Mouse (Mus musculus) intestine, embryonic 16.5 days (tissue): ENCODE results near the gene Gm49387. TPM values are rescaled to one million over a fixed set of nuclear protein-coding genes. Genes with fewer than 3 reads are reported as not detected.
A peak's percentile ranks its signal among the peaks of the same experiment; 100 is the strongest.

Experiments
- ATAC-seq: fragments of 200-750 bp; cut with Nextera tagmentation; 2 replicates; pipeline ENCODE4 v1.8.0; 2017; ENCODE audit warnings: moderate TSS enrichment, moderate library complexity
- H3K27ac ChIP-seq: fragments of 300-500 bp; sonication (generic); 2 replicates; pipeline ENCODE4 v1.5.1; 2014; ENCODE audit warnings: mild to moderate bottlenecking, low read length
- H3K27me3 ChIP-seq: fragments of 300-500 bp; sonication (generic); replicated peaks from 2 replicates; pipeline ENCODE4 v1.6.1; 2014; ENCODE audit warnings: low read length, control low read depth, mixed read lengths; ENCODE audit not compliant: control insufficient read depth, insufficient read depth
- H3K36me3 ChIP-seq: fragments of 300-500 bp; sonication (generic); 2 replicates; pipeline ENCODE4 v1.6.1; 2014; ENCODE audit warnings: low read length, control low read depth; ENCODE audit not compliant: control insufficient read depth, insufficient read depth
- H3K4me1 ChIP-seq: fragments of 300-500 bp; sonication (generic); 2 replicates; pipeline ENCODE4 v1.6.1; 2014; ENCODE audit warnings: low read length, control low read depth, mixed read lengths; ENCODE audit not compliant: control insufficient read depth, insufficient read depth
- H3K4me2 ChIP-seq: fragments of 300-500 bp; sonication (generic); 2 replicates; pipeline ENCODE4 v1.6.1; 2014; ENCODE audit warnings: low read depth, low read length, control low read depth
- H3K4me3 ChIP-seq: fragments of 300-500 bp; sonication (generic); 2 replicates; pipeline ENCODE4 v1.5.1; 2014; ENCODE audit warnings: mild to moderate bottlenecking, low read length
- H3K9ac ChIP-seq: fragments of 300-500 bp; sonication (generic); 2 replicates; pipeline ENCODE4 v1.6.1; 2014; ENCODE audit warnings: low read depth, low read length
- H3K9me3 ChIP-seq: fragments of 300-500 bp; sonication (generic); 2 replicates; pipeline ENCODE4 v1.6.1; 2016; ENCODE audit warnings: low read length, control low read depth; ENCODE audit not compliant: control insufficient read depth
- WGBS: fragments of 180-500 bp; shearing (Covaris S2); extraction: QIAGEN DNeasy Blood & Tissue Kit; methylation state at CpG from one replicate; pipeline ENCODE4 v1.1.7; 2014; 5-methylcytosine and 5-hydroxymethylcytosine counted together
- polyA plus RNA-seq: library from polyadenylated mRNA; unstranded; fragments of >200 nt; fragmentation: Nextera tagmentation; extraction: Ambion mirVana; gene quantifications from 2 replicates; pipeline ENCODE4 v1.2.1, GENCODE M21; 2015

Gene Gm49387
- polyA plus RNA-seq, 1 experiment from 2014 or later, result 4.3 TPM

- Histone ChIP-seq H3K27me3 (no peaks in the 10 kb centered on the region), H3K9me3 (no peaks in the 10 kb centered on the region), H3K9ac (no peak overlapping the region), H3K27ac (0 out of 2 replicates have a peak overlapping the region, but pooled peaks have one; percentile 20), H3K4me1 (peaks cover 7% of the 10 kb centered on the region; the same call in 1 of the 2 replicates), H3K4me2 (no peak overlapping the region), H3K4me3 (no peak overlapping the region), H3K36me3 (no peaks in the 10 kb centered on the region)
- 76% methylated on average over 3 of the region's 3 CpGs for WGBS
- ATAC-seq, result peak; percentile 47
These were observed 4.4 kb upstream of the Gm49387 start for GRCm38 (mm10) chr14:31644931-31645547.

- Histone ChIP-seq H3K4me1 (peaks cover 7% of the 10 kb centered on the region; the same call in 1 of the 2 replicates), H3K4me3 (no peak overlapping the region), H3K9ac (no peak overlapping the region), H3K27ac (peak overlapping the region; percentile 75), H3K27me3 (no peaks in the 10 kb centered on the region), H3K36me3 (no peaks in the 10 kb centered on the region), H3K4me2 (no peak overlapping the region), H3K9me3 (no peaks in the 10 kb centered on the region)
- WGBS, result 90% methylated on average over 5 of the region's 5 CpGs
- ATAC-seq, result no peak
These were observed 3.6 kb upstream of the Gm49387 start for GRCm38 (mm10) chr14:31644183-31644830.

DNA sequence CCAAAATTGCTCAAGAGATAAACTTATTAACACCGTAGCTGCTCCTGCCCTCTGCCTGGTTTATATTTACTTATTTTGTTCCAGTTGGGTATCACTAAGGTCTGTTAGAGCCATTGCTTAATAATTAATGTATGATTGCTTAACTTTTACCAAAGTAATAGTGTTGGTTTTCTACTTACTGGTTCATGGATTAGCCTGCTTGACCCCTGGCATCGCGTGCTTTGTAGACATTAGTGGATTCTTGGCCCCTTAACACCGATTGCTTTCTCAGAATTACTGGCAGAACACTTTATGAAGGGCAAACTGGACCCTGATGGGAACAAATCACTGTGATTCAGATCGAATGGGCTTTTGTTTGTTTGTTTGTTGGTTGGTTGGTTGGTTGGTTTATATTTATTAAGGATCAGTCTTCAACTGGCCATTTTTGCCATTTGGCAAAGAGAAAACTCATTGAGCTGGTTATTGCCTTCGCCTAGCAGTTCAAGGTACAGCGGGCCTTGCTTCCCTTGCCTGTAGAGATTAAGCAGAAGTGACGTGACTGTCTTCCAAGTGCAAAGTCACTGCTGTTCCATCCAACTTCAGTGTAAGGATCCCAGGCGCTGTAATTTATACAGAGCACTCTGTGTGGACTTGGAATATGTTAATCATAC lies 953 bp upstream of the Gm49387 start:
- Histone ChIP-seq H3K36me3 (no peaks in the 10 kb centered on the region), H3K4me2 (peak overlapping the region; percentile 74), H3K9ac (peak overlapping the region; percentile 71), H3K9me3 (no peaks in the 10 kb centered on the region), H3K27me3 (no peaks in the 10 kb centered on the region), H3K4me3 (peak overlapping the region; percentile 71), H3K4me1 (peaks cover 4% of the 10 kb centered on the region; the same call in 1 of the 2 replicates), H3K27ac (peak overlapping the region; percentile 90)
- 54% methylated on average over 9 of the region's 9 CpGs for WGBS
- ATAC-seq, result 0 out of 2 replicates have a peak, but pooled peaks have one; percentile 0

GRCm38 (mm10) chr14:31640890-31641505 lies 320 bp upstream of the Gm49387 start, which contains the start of the genes Btd and Hacl1:
Gene Btd, plus strand, starts transcription at chr14:31641028.
Gene Hacl1, minus strand, starts transcription at chr14:31641286.
- Histone ChIP-seq H3K9me3 (no peaks in the 10 kb centered on the region), H3K4me2 (peak within 1 kb of the TSS; percentile 80), H3K9ac (peak within 1 kb of the TSS; percentile 71), H3K4me1 (peaks cover 4% of the 10 kb centered on the region; the same call in 1 of the 2 replicates), H3K4me3 (peak within 1 kb of the TSS; percentile 71), H3K36me3 (no peaks in the 10 kb centered on the region), H3K27me3 (no peaks in the 10 kb centered on the region), H3K27ac (peak within 1 kb of the TSS; percentile 90)
- WGBS, result 0% methylated on average over 30 of the region's 30 CpGs
- ATAC-seq, result peak; percentile 97

DNA sequence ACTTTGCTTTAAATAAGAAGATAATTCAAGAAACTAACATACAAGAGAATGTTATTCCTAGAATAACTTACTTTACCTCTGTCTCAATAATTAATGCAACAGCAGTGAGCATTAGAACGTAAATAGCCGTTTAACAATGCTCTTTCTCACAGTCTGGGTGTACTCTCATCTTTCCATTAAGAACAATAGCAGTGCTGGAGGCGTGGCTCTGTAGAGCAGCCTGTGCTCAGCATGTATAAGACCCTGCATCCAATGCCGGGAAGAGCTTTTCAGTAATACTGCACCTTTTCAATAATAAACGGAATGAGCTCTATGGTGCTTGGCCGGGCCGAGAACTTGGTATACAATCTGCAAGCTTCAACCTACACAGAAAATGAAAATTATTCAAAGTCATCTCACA lies 10.0 kb downstream of the Gm49387 start:
- Histone ChIP-seq H3K4me3 (no peak overlapping the region), H3K9me3 (no peaks in the 10 kb centered on the region), H3K9ac (no peak overlapping the region), H3K4me2 (no peak overlapping the region), H3K36me3 (no peaks in the 10 kb centered on the region), H3K4me1 (no peaks in the 10 kb centered on the region), H3K27me3 (no peaks in the 10 kb centered on the region), H3K27ac (no peak overlapping the region)
- WGBS, result 75% methylated on average over 7 of the region's 7 CpGs
- no peak for ATAC-seq

DNA sequence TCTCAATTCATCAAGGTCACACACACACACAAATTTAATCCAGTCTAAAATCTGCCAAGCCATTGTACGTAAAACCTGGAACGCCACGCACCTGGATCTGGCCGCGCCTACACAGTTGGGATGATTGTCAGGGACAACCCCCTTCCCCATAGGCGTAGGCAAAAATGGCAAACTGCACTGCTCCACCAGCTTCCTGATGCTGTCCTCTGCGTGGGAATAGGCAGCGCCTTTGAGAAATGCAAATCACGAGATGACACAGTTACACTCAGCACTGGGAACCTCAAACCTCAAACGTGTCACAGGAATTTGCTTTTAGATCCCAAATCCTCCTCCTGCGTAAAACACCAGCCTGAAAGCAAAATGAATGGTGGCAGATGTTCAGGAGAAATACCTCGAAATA lies 17.9 kb downstream of the Gm49387 start:
- no peak for ATAC-seq
- Histone ChIP-seq H3K27ac (no peak overlapping the region), H3K4me1 (no peaks in the 10 kb centered on the region), H3K27me3 (no peaks in the 10 kb centered on the region), H3K36me3 (no peaks in the 10 kb centered on the region), H3K4me3 (no peak overlapping the region), H3K9me3 (no peaks in the 10 kb centered on the region), H3K9ac (no peak overlapping the region), H3K4me2 (no peak overlapping the region)
- WGBS, result 82% methylated on average over 12 of the region's 12 CpGs

DNA sequence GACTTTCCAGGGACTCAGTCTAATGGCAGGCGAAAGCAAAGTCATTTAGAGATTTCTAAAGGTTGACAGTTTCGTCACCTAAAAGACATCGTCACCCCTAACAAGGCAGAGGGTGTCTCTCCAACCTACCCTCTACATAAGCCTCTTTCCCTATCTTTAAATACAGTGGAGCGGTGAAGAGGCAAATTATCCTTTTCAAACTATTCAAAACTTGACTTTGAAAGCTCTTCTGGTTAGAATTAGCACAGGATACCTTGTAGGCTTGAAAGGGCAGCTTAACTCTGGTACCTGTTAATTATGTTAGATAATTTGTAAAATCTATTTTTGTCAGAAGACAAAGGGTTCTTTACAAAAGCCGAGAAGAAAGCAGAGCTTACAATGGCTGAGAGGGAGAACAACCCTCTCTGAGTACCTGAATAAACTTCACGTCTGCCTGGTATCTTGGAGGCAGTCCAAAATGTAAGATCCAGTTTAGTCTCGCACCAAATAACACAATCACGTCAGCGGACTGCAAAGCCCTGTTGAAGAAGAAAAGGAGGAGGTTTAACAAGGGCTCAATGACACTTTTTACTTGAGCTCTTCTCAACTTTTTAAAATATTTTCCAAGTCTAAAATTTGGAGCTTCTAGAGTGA lies 20.0 kb downstream of the Gm49387 start:
- Histone ChIP-seq H3K4me3 (no peak overlapping the region), H3K27me3 (no peaks in the 10 kb centered on the region), H3K9me3 (no peaks in the 10 kb centered on the region), H3K4me1 (no peaks in the 10 kb centered on the region), H3K27ac (no peak overlapping the region), H3K9ac (no peak overlapping the region), H3K36me3 (no peaks in the 10 kb centered on the region), H3K4me2 (no peak overlapping the region)
- WGBS, result 72% methylated on average over 9 of the region's 9 CpGs
- ATAC-seq, result no peak

DNA sequence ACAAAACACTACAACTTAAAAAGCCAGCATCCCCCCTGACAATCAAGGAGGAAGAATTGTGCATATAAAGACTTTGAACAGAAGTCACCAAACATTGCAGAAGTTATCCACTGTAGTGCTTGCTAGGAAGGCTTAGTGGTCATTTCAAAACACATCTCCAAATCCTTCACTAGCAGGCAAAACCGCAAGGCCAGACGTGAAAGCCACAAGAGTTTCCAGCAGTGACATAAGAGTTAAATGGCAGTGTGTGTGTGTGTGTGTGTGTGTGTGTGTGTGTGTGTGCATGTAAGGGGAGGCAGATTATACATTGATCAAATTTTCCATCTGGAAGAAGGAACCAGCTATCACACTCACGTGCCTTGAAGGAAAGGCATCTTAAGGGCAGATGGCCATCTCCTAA lies 22.7 kb downstream of the Gm49387 start:
- WGBS, result 77% methylated on average over 3 of the region's 3 CpGs
- Histone ChIP-seq H3K36me3 (no peaks in the 10 kb centered on the region), H3K27me3 (no peaks in the 10 kb centered on the region), H3K4me1 (no peaks in the 10 kb centered on the region), H3K4me2 (no peak overlapping the region), H3K27ac (no peak overlapping the region), H3K9ac (no peak overlapping the region), H3K4me3 (no peak overlapping the region), H3K9me3 (no peaks in the 10 kb centered on the region)
- ATAC-seq, result no peak

DNA sequence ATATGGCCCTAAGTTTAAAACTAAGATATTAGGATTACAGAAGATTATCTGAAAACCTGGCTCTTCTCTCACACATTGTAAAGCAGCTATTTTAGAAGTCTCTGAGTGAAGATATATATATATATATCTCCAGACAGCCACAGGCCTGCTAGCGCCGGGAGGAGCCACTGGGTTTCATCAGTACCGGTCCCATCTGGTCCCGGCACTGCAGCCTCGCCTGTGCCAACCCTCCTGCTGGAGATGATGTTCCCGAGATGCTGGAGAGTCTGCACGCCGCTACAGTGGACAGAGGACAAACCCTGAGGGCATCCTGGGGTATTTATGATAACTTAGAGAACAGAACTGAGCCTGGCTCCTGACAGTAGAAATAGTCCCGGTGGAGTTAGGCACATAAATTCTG lies 23.5 kb downstream of the Gm49387 start:
- no peak overlapping the region for H3K4me3 ChIP-seq
- no peaks in the 10 kb centered on the region for H3K4me1 ChIP-seq
- no peak for ATAC-seq
- no peaks in the 10 kb centered on the region for H3K36me3 ChIP-seq
- WGBS, result 81% methylated on average over 9 of the region's 9 CpGs
- no peak overlapping the region for H3K9ac ChIP-seq
- H3K27ac ChIP-seq, result no peak overlapping the region
- H3K4me2 ChIP-seq, result no peak overlapping the region
- no peaks in the 10 kb centered on the region for H3K9me3 ChIP-seq
- H3K27me3 ChIP-seq, result no peaks in the 10 kb centered on the region
